Mouse (Mus musculus): ENCODE results near the gene Imp3.
"Not testable (repeated sequence)": the region's sequence is repeated elsewhere in the genome, so short reads cannot be mapped to it uniquely, and the experiment has no call there.

Imp3 gene

DNA sequence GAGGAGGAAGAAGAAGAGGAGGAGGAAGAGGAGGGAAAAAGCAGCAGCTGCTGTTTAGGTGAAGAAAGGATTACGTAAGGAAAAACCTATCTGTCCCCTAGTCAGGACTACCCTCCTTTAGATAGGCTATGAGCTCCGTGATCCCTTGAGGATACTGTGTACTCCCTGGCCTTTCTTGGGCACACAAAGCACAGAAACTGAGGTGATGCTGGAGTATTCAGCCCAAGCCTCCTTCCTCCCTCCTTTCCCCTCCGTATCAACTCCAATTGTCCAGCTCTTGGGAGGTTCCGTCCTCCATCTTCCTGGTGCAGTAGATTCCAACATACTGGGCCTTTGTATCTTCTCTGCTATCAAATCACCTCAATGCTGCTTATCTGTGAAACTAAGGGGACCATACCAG lies 14.5 kb upstream of the Imp3 start:
- no peak for DNase-seq (ENCODE audit: low read depth in 1 of 2, low spot score in 2 of 2)

DNA sequence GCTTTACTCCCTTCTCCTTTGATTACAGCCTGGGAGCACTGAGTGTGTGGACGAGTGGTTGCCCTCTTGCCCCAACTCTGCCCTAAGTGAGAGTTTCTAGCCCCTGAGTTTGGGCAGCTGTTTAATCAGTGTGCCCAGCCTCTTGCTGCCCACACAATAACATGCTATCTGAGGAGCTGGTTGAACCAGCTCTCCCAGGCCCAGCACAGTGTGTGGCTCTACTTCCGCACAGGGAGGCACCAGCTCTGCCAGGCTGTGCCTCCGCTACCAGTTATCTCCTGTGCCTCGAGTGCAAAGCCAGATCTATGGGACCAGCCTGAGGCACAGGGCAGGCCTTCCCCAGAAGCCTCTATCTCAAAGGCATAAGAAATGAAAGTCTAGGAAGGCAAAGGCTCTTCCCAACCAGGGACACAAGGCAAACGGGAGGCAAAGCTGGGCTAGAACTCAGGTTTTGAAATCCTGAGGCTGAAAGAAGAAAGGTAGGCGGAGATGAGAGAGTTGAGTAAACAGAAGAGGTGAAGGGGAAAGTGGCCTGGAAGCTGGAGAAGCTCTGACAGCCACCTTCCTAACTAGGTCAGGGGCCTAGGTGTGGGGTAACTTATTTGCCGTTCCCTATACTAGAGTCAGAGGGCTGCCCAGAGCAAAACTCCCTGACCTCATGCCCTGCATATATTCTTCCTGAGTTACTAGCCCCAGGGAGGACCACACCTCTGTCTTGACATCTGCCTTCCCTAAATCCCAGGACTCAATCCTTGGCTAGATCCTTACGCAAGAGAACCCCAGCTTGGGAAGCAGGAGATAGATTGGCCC lies 13.2 kb upstream of the Imp3 start:
- DNase-seq (ENCODE audit: low read depth in 1 of 2, low spot score in 2 of 2), result no peak

GRCm38 (mm10) chr9:56924651-56925027 lies 12.6 kb upstream of the Imp3 start:
- DNase-seq (ENCODE audit: low read depth in 1 of 2, low spot score in 2 of 2), result no peak

DNA sequence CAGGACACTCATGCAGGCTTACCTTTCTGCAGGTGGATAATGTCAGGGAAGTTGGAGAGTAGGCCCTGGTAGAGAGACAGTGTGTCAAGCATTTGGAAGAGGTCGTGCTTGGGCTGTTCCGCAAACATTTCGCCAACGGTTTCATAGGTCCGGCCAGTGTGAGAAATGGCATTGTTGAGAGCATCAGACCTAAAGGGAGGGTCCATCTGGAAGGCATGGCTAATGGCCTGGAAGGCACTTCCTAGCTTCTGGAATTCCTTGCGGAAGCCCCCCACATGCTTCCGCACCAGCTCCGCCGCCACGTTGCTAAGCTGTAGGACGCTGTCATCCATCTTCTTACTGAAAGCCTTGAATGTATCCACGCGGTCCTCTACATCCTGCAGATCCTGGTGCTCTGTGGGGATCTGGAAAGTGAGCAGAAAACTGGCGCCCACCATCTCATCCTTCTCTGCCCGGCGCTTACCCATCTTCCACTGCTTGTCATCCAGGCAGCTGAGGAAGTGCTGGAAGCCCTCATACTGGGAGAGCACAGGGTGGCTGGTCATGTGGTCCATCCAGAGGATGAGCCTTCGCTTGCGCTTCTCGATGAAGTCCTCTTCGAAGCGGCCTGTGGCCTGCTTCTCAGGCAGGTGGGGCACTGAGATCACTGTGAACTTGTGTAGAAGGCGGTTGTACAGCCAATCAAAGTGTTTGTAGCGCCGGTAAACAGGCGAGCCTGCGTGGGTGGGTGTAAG lies 11.8 kb upstream of the Imp3 start:
- DNase-seq (ENCODE audit: low read depth in 1 of 2, low spot score in 2 of 2), result no peak

DNA sequence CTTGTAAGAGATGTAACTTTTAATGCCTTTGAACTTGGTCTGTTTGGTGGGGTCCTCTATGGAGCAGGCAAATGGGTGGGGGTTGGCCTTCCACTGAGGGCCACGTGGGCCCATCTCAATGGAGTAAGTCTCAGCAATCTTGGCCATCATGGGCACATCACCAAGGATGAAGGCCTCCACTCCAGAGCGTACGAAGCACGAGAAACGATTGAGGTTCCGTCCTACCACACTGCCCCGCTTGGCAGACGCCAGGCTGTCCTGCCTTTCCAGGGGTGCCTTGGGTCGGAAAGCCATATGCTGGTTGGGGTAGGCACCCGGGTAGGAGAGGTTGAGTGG lies 11.3 kb upstream of the Imp3 start:
- no peak for DNase-seq (ENCODE audit: low read depth in 1 of 2, low spot score in 2 of 2)

- DNase-seq (ENCODE audit: low read depth in 1 of 2, low spot score in 2 of 2), result no peak
Measured at GRCm38 (mm10) chr9:56926387-56926786, 10.9 kb upstream of the Imp3 start.

DNA sequence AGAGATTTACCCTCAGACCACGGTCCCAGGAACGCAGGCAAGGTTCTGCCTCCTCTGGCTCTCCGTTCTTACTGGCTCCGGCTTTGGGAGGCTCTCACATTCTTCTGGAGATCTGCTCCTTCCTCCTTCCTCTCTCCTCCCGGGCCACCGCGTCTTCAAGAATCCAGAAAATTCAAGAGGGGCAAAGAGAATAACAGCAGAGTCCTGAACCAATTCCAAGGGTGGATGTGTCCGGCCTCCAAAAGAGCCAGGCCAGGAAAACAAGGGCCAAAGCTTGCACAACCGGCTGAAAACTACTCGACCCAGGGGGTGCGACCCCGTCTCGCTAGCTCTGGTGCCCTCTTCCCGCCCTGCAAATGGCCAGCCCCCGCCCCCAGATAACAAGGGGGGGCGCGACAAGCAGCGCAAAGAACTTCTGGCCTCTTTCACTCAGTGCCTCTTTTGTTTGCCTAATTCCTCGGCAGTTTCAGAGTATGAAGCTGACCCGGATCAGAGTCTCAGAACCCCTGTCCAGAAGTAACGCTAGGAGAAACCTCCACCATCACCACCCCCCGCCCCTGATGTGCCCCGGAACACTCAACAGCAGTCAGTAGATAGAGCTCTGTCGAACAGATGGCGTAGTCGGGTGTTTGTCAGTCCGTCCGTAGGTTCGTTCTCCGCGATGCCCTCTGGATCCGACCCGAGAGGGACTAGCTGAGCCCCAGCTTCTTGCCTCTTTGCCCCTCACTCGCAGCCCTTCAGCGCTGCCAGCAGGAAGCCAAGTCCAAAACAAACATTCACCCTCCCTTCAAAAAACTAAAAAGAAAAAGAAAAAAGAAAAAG lies 9.9 kb upstream of the Imp3 start:
- no peak for DNase-seq (ENCODE audit: low read depth in 1 of 2, low spot score in 2 of 2)

DNA sequence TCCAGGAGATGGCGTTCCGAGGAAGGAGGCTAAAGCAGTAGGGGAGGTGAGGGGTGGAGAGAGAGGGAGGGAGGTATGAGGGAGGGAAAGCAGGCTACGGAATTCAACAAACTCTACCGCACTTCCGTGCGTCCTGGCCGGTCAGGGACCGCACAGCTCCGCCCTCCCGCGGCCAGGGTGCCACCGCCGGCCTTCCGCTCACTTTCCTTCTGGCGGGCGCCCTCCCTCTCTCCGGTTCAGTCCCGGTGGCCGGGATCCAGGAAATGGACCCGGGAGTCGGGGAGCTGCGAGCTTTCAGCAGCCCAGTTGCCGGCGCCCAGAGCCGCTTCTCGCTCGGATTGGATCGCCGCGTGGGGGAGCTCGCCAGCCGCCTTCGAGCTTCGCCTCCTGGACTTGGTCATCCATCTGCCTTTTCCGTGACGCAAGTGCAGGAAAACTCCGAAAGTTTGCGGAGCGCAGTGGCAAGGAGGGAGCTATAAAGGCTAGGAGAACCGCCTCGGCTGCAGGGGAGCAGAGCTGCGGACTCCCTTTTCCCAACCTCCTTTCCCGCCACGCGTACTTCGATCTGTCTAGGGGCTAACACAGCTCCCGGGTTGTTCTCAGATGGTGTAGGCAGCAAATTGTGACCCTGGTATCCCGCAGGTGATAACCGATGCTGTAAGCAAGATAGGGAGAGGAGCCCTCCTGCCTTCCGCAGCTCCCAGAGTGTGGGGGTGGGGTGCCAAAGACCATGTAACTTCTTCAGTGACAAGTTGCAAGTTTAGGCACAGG lies 9.0 kb upstream of the Imp3 start, which contains the start of gene Snx33:
Gene Snx33 (minus strand): TSS at position 331 of the 771 bp plus-strand sequence.
- peak; percentile 20 to 69 for DNase-seq (ENCODE audit: low read depth in 1 of 2, low spot score in 2 of 2)

GRCm38 (mm10) chr9:56929496-56929895 lies 7.8 kb upstream of the Imp3 start:
- no peak for DNase-seq (ENCODE audit: low read depth in 1 of 2, low spot score in 2 of 2)

DNA sequence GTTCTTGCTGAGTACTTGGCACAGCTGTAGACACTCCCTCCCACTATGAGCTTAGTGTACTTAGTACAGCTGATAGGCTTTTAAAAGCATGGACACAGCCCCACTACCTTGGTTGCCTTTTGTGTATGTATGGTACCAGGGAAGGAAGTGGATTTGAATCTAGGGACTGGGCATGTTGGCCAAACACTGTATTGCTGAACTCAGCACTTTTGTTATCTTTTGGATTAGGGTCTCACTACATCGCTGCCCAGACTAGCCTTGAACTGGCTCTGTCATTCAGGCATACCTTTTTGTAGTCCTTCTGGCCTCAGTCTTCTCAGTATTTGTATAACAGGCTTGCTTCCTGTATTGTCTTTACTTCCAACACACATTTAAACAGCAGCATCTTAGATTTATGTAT lies 6.7 kb upstream of the Imp3 start:
- DNase-seq (ENCODE audit: low read depth in 1 of 2, low spot score in 2 of 2), result no peak

DNA sequence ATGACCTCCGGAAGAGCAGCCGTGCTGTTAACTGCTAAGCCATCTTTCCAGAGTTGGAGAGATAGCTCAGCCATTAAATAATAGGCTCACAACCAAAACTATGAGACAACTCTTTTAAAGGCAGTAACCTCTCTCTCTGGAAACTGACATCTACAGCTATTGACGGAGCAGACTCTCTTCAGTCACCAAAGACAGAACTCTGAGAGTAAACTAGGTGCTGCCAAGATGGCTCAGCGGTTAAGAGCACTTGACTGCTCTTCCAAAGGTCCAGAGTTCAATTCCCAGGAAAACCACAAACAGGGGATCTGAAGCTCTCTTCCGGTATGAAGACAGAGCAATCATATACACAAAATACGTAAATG lies 433 bp upstream of the Imp3 start:
- no peak for DNase-seq (ENCODE audit: low read depth in 1 of 2, low spot score in 2 of 2)

- no peak for DNase-seq (ENCODE audit: low read depth in 1 of 2, low spot score in 2 of 2)
Measured at GRCm38 (mm10) chr9:56938374-56938773, 1.1 kb downstream of the Imp3 start.

GRCm38 (mm10) chr9:56947481-56947880 lies 10.2 kb downstream of the Imp3 start:
- DNase-seq (ENCODE audit: low read depth in 1 of 2, low spot score in 2 of 2), result peak in 1 of 2 experiments; percentile 21

DNA sequence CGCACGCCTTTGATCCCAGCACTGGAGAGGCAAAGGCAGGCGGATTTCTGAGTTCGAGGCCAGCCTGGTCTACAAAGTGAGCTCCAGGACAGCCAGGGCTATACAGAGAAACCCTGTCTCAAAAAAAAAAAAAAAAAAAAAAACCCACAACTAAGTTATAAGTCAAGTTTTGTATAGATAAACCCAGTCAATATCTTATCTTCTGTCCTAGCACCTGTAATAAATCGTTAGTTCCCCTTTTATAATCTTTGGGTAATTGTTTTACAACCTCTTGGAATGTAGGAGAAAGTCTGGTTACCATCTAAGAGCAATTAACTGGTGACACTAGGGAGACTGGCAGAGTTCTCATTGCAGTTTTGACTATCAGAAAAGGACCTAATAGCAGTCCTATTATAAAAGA lies 11.4 kb downstream of the Imp3 start:
- not testable (repeated sequence) for DNase-seq (ENCODE audit: low read depth in 1 of 2, low spot score in 2 of 2)

DNA sequence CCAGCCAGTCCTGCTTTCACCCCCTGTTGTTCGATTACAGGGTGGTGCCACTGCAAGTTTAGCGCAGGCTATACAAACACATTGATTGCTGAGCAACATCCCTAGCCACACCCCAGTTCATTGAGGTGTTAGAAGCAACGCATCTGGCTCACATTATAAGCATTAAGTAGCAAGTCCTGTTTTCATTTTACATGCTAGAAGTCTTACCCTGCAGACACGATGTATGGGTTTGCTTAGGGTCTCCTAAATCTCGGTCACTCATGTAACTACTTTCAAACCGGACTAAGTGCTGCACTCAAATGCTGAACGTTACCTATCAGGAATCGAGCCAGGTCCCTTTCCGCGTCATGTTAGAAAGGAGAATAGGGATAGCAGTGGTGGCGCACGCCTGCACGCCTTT lies 12.5 kb downstream of the Imp3 start:
- DNase-seq (ENCODE audit: low read depth in 1 of 2, low spot score in 2 of 2), result no peak

DNA sequence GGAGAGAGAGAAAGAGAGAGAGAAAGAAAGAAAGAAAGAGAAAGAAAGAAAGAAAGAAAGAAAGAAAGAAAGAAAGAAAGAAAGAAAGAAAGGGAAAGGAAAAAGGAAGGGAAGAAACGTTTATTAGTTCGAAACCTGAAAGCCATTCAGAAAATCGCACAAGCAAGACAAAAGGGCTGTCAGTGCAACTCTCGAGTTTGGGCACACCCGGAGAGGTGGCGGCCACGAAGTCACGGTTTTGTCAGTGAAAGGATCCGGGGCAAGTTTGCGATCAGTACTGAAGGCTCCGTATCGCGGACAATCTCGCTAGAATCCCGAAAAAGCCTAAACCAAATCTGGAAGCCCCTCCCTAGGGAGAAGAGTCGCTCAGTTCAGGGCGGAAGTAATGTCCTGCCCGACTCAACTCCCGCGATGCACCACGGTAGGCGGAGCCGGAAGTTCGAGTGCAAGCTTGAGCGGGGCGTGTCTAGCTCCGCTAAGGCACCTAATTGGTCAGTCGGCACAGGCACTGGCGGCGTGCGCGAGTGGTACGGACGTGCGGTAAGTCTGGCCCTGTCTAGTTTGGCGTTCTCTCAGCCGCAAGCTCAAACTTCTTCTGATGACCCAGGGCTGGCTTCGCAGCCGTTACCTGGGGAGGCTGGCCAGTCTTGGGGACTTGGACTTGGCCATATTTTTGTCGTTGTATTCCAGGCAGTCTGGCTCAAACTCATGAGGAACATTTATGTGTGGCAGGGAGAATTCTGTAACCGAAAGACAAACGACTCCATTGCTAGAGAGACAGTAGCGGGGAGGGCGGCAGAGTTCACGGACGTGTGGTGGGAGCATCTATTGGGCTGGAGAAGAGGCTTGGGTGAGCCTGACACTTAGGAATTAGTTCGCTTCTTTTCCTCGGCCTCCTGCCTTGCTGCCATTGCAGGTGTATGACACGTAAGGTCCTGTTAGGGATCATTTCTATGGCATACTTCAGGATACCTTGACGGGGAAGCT lies 13.4 kb downstream of the Imp3 start, which contains the start of gene Snupn:
Gene Snupn (plus strand): TSS at position 465 of the 987 bp plus-strand sequence.
- DNase-seq (ENCODE audit: low read depth in 1 of 2, low spot score in 2 of 2), result peak; percentile 91 to 92

- no peak for DNase-seq (ENCODE audit: low read depth in 1 of 2, low spot score in 2 of 2)
Measured at GRCm38 (mm10) chr9:56953562-56953961, 16.3 kb downstream of the Imp3 start.

DNA sequence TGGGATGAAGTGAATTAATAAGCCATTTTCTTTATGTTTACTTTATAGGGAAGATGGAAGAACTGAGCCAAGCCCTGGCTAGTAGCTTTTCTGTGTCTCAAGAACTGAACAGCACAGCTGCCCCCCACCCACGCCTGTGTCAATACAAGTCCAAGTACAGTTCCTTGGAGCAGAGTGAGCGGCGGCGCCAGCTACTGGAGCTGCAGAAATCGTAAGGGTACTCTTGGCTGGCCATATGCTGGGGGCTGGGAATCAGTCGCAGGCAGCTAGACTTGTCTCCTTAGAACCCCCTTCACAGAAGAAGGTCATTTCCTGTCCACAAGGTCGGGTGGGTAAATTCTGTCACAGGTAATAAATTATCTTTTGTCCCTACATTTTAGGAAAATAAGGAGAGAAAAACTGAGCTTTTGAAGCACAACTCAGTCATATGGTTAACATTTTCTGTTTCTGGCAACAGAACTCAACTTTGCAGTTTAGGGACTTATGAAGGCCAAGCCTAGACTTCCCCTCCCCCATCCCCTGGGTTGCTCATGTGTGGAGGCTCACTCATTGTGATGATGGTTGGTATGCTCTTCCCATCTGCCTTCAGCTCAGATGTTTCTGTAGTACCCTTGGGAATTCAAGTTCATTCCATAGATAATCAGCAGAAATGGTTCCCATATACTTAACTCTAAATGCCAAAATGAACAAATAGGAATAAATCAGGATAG lies 19.8 kb downstream of the Imp3 start:
- no peak for DNase-seq (ENCODE audit: low read depth in 1 of 2, low spot score in 2 of 2)

DNA sequence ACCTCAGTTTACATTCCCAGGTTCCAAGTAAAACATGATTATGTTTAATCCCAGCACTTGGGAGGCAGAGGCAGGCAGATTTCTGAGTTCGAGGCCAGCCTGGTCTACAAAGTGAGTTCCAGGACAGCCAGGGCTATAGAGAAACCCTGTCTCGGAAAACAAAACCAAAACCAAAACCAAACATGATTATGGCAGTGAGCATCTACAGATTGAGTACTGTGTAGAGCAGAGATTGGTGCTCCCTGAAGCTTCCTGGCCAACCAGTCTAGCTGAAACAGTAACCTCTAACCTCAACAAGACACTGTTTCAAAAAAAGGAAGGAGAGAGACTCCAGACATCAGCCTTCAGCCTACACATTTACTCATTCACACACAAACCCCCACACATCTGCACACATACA lies 21.4 kb downstream of the Imp3 start:
- DNase-seq (ENCODE audit: low read depth in 1 of 2, low spot score in 2 of 2), result no peak
